In genomic region chr15:96749101-96749500, GRCm38 (mm10) we compare ENCODE assay signal across 11 mouse cellular contexts. TPM values are rescaled to one million over a fixed set of nuclear protein-coding genes. Genes with fewer than 3 reads are reported as not detected.
A peak's percentile ranks its signal among the peaks of the same experiment; 100 is the strongest.
DNase-seq lines count a peak whose midpoint lies in the region; ATAC-seq and TF ChIP-seq lines count a peak whose summit lies in the region.
"Had no signal": no experiment of that assay in that cellular context is flagged by ENCODE, and none has a peak within 500 bp of the region (broad histone marks: within the 10 kb centered on the region; RNA-seq: fewer than 3 reads in every experiment).

No protein-coding gene starts in this region.

- intact Hi-C loops in gastrocnemius, postnatal 14 days (cut with DNase I; ENCODE audit: low total_unique reads) = no loop called here

- ATAC-seq in kidney, embryonic 15.5 days (replicated peaks; ENCODE audit: low FRiP score) = no peak
- ATAC-seq in kidney, embryonic 14.5 days (ENCODE audit: low FRiP score, low TSS enrichment) = no peak

- TF ChIP-seq EP300 in MEL (IDR thresholded peaks at IDR 0.05; ENCODE audit: low read depth in 1 of 2, low read length in 2 of 2) = peak; percentile 40 to 49; a peak in 2 of 4 replicates

- H3K27me3 ChIP-seq in kidney, embryonic 15.5 days = no peaks in the 10 kb centered on the region
- no peaks in the 10 kb centered on the region for H3K27me3 ChIP-seq in kidney, embryonic 14.5 days (ENCODE audit: control insufficient read depth, insufficient read depth, low read length)
- H3K27me3 ChIP-seq in MEL (ENCODE audit: control insufficient read depth in 1 of 2, insufficient read depth in 2 of 2, low read length in 2 of 2) = no peaks in the 10 kb centered on the region
- H3K27me3 ChIP-seq in heart, embryonic 10.5 days (ENCODE audit: insufficient read depth, poor library complexity, severe bottlenecking) = no peaks in the 10 kb centered on the region
- H3K27me3 ChIP-seq: CH12.LX had no signal

- no peaks in the 10 kb centered on the region for H3K36me3 ChIP-seq in kidney, embryonic 15.5 days
- no peaks in the 10 kb centered on the region for H3K36me3 ChIP-seq in kidney, embryonic 14.5 days (ENCODE audit: control insufficient read depth, insufficient read depth, low read length)
- peaks cover 0 to 59% of the 10 kb centered on the region in 2 experiments; a peak in 2 of 4 replicates for H3K36me3 ChIP-seq in MEL (ENCODE audit: control insufficient read depth in 1 of 2, insufficient read depth in 2 of 2, low read length in 2 of 2)
- H3K36me3 ChIP-seq in heart, embryonic 10.5 days = no peaks in the 10 kb centered on the region

- no peak; a peak in 2 of 4 replicates for TF ChIP-seq POLR2A in MEL (IDR thresholded peaks at IDR 0.05; ENCODE audit: control insufficient read depth in 1 of 2, insufficient read depth in 1 of 2, low read depth in 1 of 2, low read length in 2 of 2, poor library complexity in 1 of 2)

- no peak for TF ChIP-seq RAD21 in MEL (IDR thresholded peaks at IDR 0.05; ENCODE audit: low read depth, low read length)

- 76% methylated on average over 10 of the region's 10 CpGs for WGBS in kidney, embryonic 15.5 days
- WGBS in kidney, embryonic 14.5 days = 75% methylated on average over 10 of the region's 10 CpGs
- 40% methylated on average over 10 of the region's 10 CpGs for WGBS in heart, embryonic 10.5 days

- H3K79me2 ChIP-seq in MEL (ENCODE audit: control insufficient read depth, insufficient read depth, low read length, poor library complexity) = no peaks in the 10 kb centered on the region; the same call in 1 of the 2 replicates

- TF ChIP-seq CTCF in MEL (IDR thresholded peaks at IDR 0.05 in 2 of 3, conservative IDR thresholded peaks at IDR 0.05 in 1 of 3; ENCODE audit: control insufficient read depth in 1 of 3, insufficient read depth in 1 of 3, low read depth in 2 of 3, low read length in 3 of 3, poor library complexity in 1 of 3, severe bottlenecking in 1 of 3) = no peak
- no peak for TF ChIP-seq CTCF in layer of hippocampus, adult 2 months (conservative IDR thresholded peaks at IDR 0.05)

- H3K9ac ChIP-seq in kidney, embryonic 15.5 days = no peak overlapping the region
- H3K9ac ChIP-seq in kidney, embryonic 14.5 days (ENCODE audit: low read depth, low read length) = no peak overlapping the region
- peak overlapping the region; percentile 57 for H3K9ac ChIP-seq in MEL (ENCODE audit: control insufficient read depth, low read depth, low read length, poor library complexity, severe bottlenecking)

- peak; percentile 75 for DNase-seq in MEL (ENCODE audit: low read depth, low spot score)
- no peak for DNase-seq in heart, embryonic 10.5 days (ENCODE audit: low spot score)
- DNase-seq in layer of hippocampus, adult 2 months (ENCODE audit: low spot score in 2 of 2) = peak; percentile 24 to 38
- DNase-seq in gastrocnemius, postnatal 14 days = no peak
- no peak for DNase-seq in B cell, adult 2 months
- DNase-seq: embryo, embryonic 11 days; lung, adult 2 months; right cerebral cortex, postnatal 14 days had no signal

- no peak overlapping the region for H3K4me2 ChIP-seq in kidney, embryonic 15.5 days
- H3K4me2 ChIP-seq in kidney, embryonic 14.5 days (replicated peaks; ENCODE audit: low read depth, low read length) = no peak overlapping the region

- H3K27ac ChIP-seq in kidney, embryonic 15.5 days = peak overlapping the region; percentile 59; the same call in 1 of the 2 replicates
- H3K27ac ChIP-seq in kidney, embryonic 14.5 days (ENCODE audit: low read depth, low read length) = no peak overlapping the region
- peak overlapping the region; percentile 96 for H3K27ac ChIP-seq in MEL (ENCODE audit: control insufficient read depth, low read depth, low read length)
- H3K27ac ChIP-seq in heart, embryonic 10.5 days = peak overlapping the region; percentile 89
- no peak overlapping the region for H3K27ac ChIP-seq in layer of hippocampus, adult 2 months

- peaks cover 4% of the 10 kb centered on the region; the same call in 1 of the 2 replicates for H3K4me1 ChIP-seq in kidney, embryonic 15.5 days
- 0 out of 2 replicates have a peak, but pooled peaks cover 3% of the 10 kb centered on the region for H3K4me1 ChIP-seq in kidney, embryonic 14.5 days (ENCODE audit: control insufficient read depth, insufficient read depth, low read length)
- H3K4me1 ChIP-seq in MEL (ENCODE audit: control insufficient read depth in 1 of 2, insufficient read depth in 2 of 2, low read length in 2 of 2) = peaks cover 42 to 63% of the 10 kb centered on the region in 2 experiments
- peaks cover 37% of the 10 kb centered on the region for H3K4me1 ChIP-seq in heart, embryonic 10.5 days

- H3K9me3 ChIP-seq in kidney, embryonic 15.5 days (replicated peaks) = no peaks in the 10 kb centered on the region
- H3K9me3 ChIP-seq in kidney, embryonic 14.5 days (ENCODE audit: control insufficient read depth, low read length) = no peaks in the 10 kb centered on the region; the same call in 1 of the 2 replicates
- H3K9me3 ChIP-seq in MEL (replicated peaks; ENCODE audit: insufficient read depth, low read length) = no peaks in the 10 kb centered on the region
- H3K9me3 ChIP-seq in heart, embryonic 10.5 days = no peaks in the 10 kb centered on the region

- H3K4me3 ChIP-seq in kidney, embryonic 15.5 days (replicated peaks) = no peak overlapping the region
- H3K4me3 ChIP-seq in kidney, embryonic 14.5 days (ENCODE audit: low read length) = no peak overlapping the region
- peak overlapping the region; percentile 45 to 58 for H3K4me3 ChIP-seq in MEL (ENCODE audit: control insufficient read depth in 1 of 2, insufficient read depth in 1 of 2, low read depth in 2 of 2, low read length in 2 of 2)
- H3K4me3 ChIP-seq in heart, embryonic 10.5 days = 0 out of 2 replicates have a peak overlapping the region, but pooled peaks have one; percentile 2
- H3K4me3 ChIP-seq in layer of hippocampus, adult 2 months = no peak overlapping the region

TF ChIP-seq in MEL, 35 proteins besides CTCF, POLR2A, EP300 and RAD21 (continues in another document):
- TF ChIP-seq GATA1 (IDR thresholded peaks at IDR 0.05; ENCODE audit: low read depth, low read length) (peak; percentile 69), TCF12 (IDR thresholded peaks at IDR 0.05; ENCODE audit: low read depth, low read length) (no peak), POLR2AphosphoS5 (IDR thresholded peaks at IDR 0.05; ENCODE audit: borderline replicate concordance, low read depth, low read length) (no peak), SIN3A (IDR thresholded peaks at IDR 0.05; ENCODE audit: low read length) (peak; percentile 61), ZC3H11A (IDR thresholded peaks at IDR 0.05; ENCODE audit: low read depth, low read length) (no peak), ELF1 (IDR thresholded peaks at IDR 0.05; ENCODE audit: low read depth, low read length) (no peak), ZNF384 (IDR thresholded peaks at IDR 0.05; ENCODE audit: low read depth, low read length) (no peak), ZMIZ1 (IDR thresholded peaks at IDR 0.05; ENCODE audit: low read depth, low read length) (no peak), USF1 (IDR thresholded peaks at IDR 0.05; ENCODE audit: low read depth, low read length) (0 out of 2 replicates have a peak, but pooled peaks have one; percentile 45), TBP (IDR thresholded peaks at IDR 0.05; ENCODE audit: low read depth, low read length) (peak; percentile 63; the same call in 1 of the 2 replicates), UBTF (IDR thresholded peaks at IDR 0.05; ENCODE audit: borderline replicate concordance, insufficient read depth, low read depth, low read length) (0 out of 2 replicates have a peak, but pooled peaks have one; percentile 33), ZKSCAN1 (IDR thresholded peaks at IDR 0.05; ENCODE audit: low read depth, low read length) (0 out of 2 replicates have a peak, but pooled peaks have one; percentile 12), CHD1 (IDR thresholded peaks at IDR 0.05; ENCODE audit: low read depth, low read length) (0 out of 2 replicates have a peak, but pooled peaks have one; percentile 51), NELFE (IDR thresholded peaks at IDR 0.05; ENCODE audit: low read depth, low read length) (no peak), SMC3 (IDR thresholded peaks at IDR 0.05; ENCODE audit: low read depth, low read length) (no peak), USF2 (IDR thresholded peaks at IDR 0.05; ENCODE audit: borderline replicate concordance in 1 of 2, insufficient read depth in 1 of 2, low read depth in 1 of 2, low read length in 2 of 2) (no peak), HCFC1 (IDR thresholded peaks at IDR 0.05; ENCODE audit: low read depth, low read length) (no peak; the same call in 1 of the 2 replicates), KAT2A (conservative IDR thresholded peaks at IDR 0.05; ENCODE audit: low read depth, low read length) (no peak), MXI1 (IDR thresholded peaks at IDR 0.05; ENCODE audit: low read depth, low read length) (peak; percentile 74), RCOR1 (IDR thresholded peaks at IDR 0.05; ENCODE audit: low read depth, low read length) (0 out of 2 replicates have a peak, but pooled peaks have one; percentile 53), JUND (IDR thresholded peaks at IDR 0.05; ENCODE audit: low read depth, low read length) (no peak), BHLHE40 (IDR thresholded peaks at IDR 0.05; ENCODE audit: borderline replicate concordance, low read depth, low read length) (peak; percentile 83), POLR2AphosphoS2 (IDR thresholded peaks at IDR 0.05; ENCODE audit: low read length) (no peak), NRF1 (IDR thresholded peaks at IDR 0.05; ENCODE audit: insufficient read depth, low read depth, low read length, poor library complexity, severe bottlenecking) (no peak; the same call in 1 of the 2 replicates), MAZ (IDR thresholded peaks at IDR 0.05; ENCODE audit: low read depth, low read length) (peak; percentile 74; the same call in 1 of the 2 replicates), MAX (IDR thresholded peaks at IDR 0.05; ENCODE audit: low read length) (peak; percentile 82), ETS1 (IDR thresholded peaks at IDR 0.05; ENCODE audit: low read depth, low read length) (peak; percentile 66), CHD2 (IDR thresholded peaks at IDR 0.05; ENCODE audit: low read length) (no peak), GABPA (IDR thresholded peaks at IDR 0.05; ENCODE audit: low read depth, low read length) (no peak)

RNA-seq across cellular contexts. Expression of gene Slc38a2, which starts 49.6 kb away (rescaled TPM):
- polyA plus RNA-seq in kidney, embryonic 15.5 days (2015; fragmentation: Nextera tagmentation; extraction: Ambion mirVana) = 134 and 138 TPM in 2 replicates
- 102 and 177 TPM in 2 replicates for polyA plus RNA-seq in kidney, embryonic 14.5 days (2014; fragmentation: Nextera tagmentation; extraction: Ambion mirVana)
- total RNA-seq in MEL (2012; rRNA removed) = 80.6 and 150 TPM in 2 replicates
- 100 to 1,000 TPM; 177 to 590 TPM for polyA plus RNA-seq in MEL (2012; ENCODE audit: insufficient read depth in 1 of 2, insufficient read length in 2 of 2, low read depth in 1 of 2, low replicate concordance in 2 of 2, missing spikeins in 1 of 2)
- 113 and 119 TPM in 2 replicates for polyA plus RNA-seq in heart, embryonic 10.5 days (2016; fragmentation: Nextera tagmentation; extraction: Ambion mirVana)
- 10 to 100 TPM; 73.5 to 78.1 TPM for total RNA-seq in layer of hippocampus, adult 2 months (2021)
- 100 to 1,000 TPM in 1 of 2 experiments, 10 to 100 TPM in 1; 73.6 to 103 TPM for total RNA-seq in gastrocnemius, postnatal 14 days (2021)

Comparison
In these comparisons a context has a peak if more than half of its experiments do, and no peak if none do; other contexts are left out.
1. H3K27ac ChIP-seq: peak in kidney, embryonic 15.5 days (single experiment), MEL (single experiment) and heart, embryonic 10.5 days (single experiment); none in kidney, embryonic 14.5 days (single experiment) and layer of hippocampus, adult 2 months (single experiment).
2. H3K4me3 ChIP-seq: peak in MEL (2 of 2) and heart, embryonic 10.5 days (single experiment); none in kidney, embryonic 15.5 days (single experiment), kidney, embryonic 14.5 days (single experiment) and layer of hippocampus, adult 2 months (single experiment).
3. DNase-seq: peak in MEL (single experiment) and layer of hippocampus, adult 2 months (2 of 2); none in heart, embryonic 10.5 days (single experiment), gastrocnemius, postnatal 14 days (single experiment) and B cell, adult 2 months (0 of 2).